Mouse (Mus musculus): Measurements from ENCODE around the gene Bcl9.
A peak's percentile ranks its signal among the peaks of the same experiment; 100 is the strongest.

Gene Bcl9

DNA sequence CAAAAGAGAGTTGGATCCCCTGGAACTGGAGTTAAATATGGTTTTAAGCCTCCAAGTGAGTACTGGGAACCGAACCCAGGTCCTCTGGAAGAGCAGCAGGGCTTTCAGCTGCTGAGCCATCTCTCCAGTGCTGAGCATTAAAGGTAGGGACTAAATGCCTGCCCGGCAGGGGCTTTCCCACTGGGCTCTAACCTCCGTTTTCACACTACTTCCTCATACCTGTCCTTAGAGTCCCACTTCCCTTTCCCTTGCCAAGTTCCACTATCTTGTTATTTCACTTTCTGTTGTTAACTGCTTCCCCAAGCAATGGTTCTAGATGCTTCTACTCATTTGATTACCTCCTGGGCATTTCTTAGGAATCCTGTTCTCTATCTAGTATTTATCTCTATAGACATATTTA lies 65.4 kb downstream of the Bcl9 start:
- no peak for DNase-seq (ENCODE audit: low spot score)

DNA sequence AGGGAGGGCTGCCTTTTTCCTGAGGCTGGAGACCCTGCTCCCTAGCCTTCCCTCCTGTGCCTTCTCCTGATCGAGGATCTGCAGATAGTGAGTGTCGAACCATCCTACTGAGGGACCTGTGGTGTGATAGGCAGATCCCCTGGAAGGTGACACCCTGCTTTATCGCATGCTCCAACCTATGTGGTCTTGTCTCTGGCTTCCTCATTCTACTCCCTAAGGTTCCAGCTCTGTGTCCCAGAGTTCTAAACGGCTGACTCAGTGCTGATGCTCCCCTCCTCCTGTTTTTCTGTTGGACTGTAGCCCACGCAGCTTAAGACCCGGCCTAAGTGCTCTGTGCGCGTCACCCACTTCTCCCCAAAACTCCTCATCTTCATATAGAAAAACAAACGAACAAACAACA lies 65.9 kb downstream of the Bcl9 start:
- DNase-seq (ENCODE audit: low spot score), result no peak

DNA sequence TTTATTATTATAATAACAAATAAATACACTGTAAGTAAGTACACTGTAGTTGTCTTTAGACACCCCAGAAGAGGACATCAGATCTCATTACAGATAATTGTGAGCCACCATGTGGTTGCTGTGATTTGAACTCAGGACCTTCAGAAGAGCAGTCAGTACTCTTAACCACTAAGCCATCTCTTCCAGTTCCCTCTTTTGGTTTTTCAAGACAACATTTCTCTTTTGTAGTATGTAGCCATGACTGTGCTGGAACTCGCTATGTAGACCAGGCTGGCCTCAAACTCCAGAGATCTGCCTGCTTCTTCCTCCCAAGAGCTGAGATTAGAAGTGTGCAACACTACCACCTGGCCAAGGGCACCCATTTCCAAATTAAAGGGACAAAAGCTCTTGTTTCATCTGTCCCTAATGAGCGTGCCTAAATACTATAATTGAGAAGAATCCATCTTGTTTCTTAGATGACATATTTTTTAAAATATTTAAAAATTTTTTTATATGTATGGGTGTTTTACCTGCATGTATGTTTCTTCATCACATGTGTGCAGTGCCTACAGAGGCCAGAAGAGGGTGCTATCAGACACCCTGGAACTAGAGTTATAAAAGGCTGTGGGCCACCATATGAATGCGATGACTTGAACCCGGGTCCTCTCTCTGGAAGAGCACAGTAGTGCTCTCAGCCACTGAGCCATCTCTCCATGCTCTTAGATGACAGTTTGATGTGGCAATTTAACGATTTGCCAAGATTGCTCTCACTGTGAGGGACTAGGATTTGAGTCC lies 66.9 kb downstream of the Bcl9 start:
- DNase-seq (ENCODE audit: low spot score), result no peak

- no peak for DNase-seq (ENCODE audit: low spot score)
Observed at GRCm38 (mm10) chr3:97228457-97228856, 69.3 kb downstream of the Bcl9 start.

GRCm38 (mm10) chr3:97228020-97228419 lies 69.7 kb downstream of the Bcl9 start:
- no peak for DNase-seq (ENCODE audit: low spot score)

- peak; percentile 93 for DNase-seq (ENCODE audit: low spot score)
Observed at GRCm38 (mm10) chr3:97227259-97228005, 70.3 kb downstream of the Bcl9 start.

DNA sequence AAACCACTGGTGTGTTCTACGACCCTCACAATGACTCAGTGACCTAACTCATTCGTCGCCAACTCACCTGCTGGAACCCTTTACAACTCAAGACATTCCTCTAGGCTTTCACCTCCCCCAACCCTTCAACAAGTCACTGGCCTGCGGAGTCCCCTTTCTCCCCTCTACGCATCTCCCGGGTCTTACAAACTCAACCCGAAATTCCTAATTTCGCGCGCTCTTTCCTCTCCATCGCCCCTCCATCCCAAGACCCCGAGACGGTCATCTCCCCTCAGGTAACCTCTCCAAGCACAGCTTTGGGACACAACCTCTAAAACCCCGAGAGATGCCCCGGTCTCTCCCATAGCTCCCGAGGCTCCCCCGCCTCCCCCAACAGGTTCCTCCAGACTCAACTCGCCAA lies 71.0 kb downstream of the Bcl9 start:
- DNase-seq (ENCODE audit: low spot score), result no peak

DNA sequence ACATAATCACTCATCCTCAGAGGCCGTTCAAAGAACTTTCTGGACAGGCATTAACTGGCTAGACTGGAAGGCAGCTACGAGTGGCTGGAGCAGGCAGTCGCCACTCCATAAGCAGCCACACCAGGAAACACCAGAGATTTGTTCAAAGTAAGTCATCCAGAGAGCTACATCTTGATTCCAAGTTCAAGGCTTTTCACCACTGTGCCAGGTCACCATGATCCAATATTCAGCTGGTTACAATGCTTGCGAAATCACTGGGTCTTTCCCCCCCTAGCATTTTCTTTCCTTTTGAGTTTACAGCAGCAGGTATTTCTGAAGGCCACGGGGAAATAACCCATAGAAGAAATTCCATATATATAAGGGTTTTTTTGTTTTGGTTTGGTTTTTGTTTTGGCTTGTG lies 72.5 kb downstream of the Bcl9 start:
- DNase-seq (ENCODE audit: low spot score), result no peak

GRCm38 (mm10) chr3:97223261-97223660 lies 74.5 kb downstream of the Bcl9 start:
- no peak for DNase-seq (ENCODE audit: low spot score)

DNA sequence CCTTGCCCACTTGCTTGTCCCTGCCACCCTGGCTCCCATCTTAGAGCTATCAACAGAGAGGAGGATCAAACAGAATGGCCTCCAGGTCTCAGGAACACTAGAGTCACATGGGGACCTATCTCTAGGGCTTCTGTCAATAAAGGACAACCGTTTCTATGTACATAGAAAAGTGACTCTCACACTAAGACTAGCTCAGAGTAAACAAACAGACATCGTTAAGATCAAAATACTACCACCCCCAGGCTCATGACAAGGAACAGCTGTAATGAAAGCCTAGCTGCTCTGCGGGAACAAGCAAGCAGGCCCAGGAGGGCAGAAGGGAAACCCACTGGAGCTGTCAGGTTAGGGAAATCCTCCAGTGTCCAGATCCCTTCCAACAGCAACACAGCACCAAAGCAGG lies 82.2 kb downstream of the Bcl9 start:
- DNase-seq (ENCODE audit: low spot score), result no peak

- DNase-seq (ENCODE audit: low spot score), result no peak
Observed at GRCm38 (mm10) chr3:97214439-97214838, 83.3 kb downstream of the Bcl9 start.

- no peak for DNase-seq (ENCODE audit: low spot score)
Observed at GRCm38 (mm10) chr3:97213871-97214270, 83.8 kb downstream of the Bcl9 start.

GRCm38 (mm10) chr3:97211177-97211576 lies 86.5 kb downstream of the Bcl9 start:
- DNase-seq (ENCODE audit: low spot score), result no peak

DNA sequence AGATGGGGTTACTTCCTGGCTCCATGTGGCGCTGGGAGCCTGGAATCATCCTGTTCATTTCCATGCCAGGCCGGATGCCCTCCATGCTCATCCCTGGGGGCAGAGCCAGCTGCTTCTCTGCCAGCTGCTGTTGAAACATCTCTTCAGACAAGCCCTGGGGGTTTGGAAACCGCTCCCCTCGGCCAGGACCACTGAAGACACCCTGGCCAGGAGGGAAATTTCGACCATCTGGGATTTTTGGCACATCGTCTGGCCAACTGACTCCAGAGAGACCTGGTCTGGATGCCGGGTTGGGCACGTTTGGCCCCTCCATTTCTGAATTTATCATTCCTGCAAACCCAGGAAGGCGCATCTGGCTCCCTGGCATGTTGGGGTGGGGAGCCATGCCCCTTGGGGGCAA lies 88.4 kb downstream of the Bcl9 start:
- DNase-seq (ENCODE audit: low spot score), result no peak

DNA sequence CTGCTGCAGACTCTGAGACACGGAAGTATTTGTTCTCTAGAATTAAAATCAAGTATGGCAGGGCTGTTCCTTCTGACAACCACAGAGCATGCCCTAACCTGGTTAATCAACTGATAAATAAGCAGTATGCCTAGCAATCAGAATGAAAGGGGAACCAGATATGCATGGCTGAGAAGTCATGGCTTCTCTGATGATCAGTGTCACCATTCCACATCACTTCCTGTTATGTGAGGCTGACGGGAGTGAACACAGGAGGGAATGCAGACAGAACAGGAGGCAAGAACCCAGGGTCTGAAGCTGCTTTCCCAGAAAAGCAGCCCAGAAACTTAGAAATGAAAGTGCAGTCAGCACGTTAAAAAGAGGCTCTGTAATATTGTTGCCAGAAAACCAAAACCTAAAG lies 91.2 kb downstream of the Bcl9 start:
- no peak for DNase-seq (ENCODE audit: low spot score)

GRCm38 (mm10) chr3:97203880-97204279 lies 93.8 kb downstream of the Bcl9 start:
- no peak for DNase-seq (ENCODE audit: low spot score)

DNA sequence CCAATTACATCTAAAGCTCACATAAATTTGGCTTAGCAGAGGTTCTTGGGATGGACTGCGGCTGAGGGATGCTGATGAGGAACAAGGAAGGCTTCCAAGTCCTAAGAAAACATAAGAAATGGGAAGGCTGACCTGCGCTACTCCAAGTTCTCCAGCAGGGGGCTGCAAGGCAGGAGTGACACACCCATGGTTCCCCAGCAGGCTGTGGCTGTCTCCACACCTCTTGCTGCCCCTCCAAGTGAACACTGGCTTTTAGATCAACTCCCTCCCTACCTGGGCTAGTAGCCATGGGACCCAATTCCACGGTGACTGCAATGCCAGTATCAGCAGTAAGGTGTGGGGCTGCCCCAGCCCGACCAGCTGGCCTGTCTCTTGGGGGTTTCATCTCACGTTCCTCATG lies 95.8 kb downstream of the Bcl9 start:
- no peak for DNase-seq (ENCODE audit: low spot score)

DNA sequence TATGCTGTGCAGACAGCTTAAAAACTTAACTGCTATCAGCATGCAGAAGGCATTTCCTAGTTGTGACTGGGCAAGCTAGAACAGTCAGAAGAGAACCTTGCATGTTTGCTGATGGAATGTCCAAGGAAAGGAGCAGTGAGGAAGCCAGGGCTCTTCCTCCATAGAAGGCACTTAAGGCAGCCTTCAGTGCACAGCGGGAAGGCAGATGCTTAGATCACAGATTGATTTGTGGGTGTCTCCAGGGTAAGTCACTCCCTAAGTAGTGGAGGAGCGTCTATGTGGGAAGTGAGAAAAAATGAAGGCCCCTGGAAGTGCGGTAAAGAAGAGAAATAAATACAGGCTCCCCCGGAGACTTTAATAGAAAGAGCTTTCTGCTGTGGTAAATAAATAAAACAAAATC lies 98.5 kb downstream of the Bcl9 start:
- no peak for DNase-seq (ENCODE audit: low spot score)

- no peak for DNase-seq (ENCODE audit: low spot score)
Observed at GRCm38 (mm10) chr3:97196571-97196970, 101.1 kb downstream of the Bcl9 start.

- DNase-seq (ENCODE audit: low spot score), result peak; percentile 42
Observed at GRCm38 (mm10) chr3:97185098-97185860, 112.4 kb downstream of the Bcl9 start.

DNA sequence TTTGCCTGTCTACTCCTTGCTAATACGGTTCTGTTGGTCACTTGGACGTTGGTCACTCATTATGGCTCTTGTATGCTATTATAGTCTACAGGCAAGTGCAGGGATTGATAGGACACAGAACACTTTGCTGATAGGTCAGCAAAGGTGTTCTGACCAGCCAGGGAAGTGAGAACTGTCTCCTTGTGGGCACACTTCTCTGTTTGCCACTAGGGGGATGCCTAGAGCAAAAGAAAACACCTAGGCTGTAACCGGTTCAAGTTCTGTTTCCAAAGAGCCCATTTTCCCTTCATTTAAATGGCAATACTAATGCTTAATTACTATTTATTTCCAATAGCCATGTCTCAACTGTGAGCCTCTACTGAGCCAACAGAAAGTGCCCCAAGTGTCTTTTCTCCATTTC lies 113.9 kb downstream of the Bcl9 start:
- no peak for DNase-seq (ENCODE audit: low spot score)

DNA sequence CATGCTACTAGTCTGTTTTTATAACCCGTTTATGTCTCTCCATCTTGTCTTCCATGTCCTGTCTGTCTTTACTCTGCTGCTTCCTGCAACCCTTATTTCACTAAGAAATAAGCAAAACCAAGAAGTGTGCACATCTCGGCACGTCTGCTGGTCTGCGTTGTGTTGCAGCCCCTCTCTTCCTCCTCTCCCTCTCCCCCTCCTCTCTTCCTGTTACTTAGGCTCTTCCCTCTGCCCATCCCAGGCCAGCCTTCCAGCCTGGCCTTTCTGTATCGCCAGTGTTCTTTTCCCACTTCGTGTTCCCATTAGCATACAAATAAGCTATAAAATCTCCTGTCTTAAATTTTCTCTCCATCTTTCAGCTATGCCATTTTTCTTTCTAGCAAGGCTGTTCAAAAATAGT lies 117.2 kb downstream of the Bcl9 start:
- DNase-seq (ENCODE audit: low spot score), result no peak

DNA sequence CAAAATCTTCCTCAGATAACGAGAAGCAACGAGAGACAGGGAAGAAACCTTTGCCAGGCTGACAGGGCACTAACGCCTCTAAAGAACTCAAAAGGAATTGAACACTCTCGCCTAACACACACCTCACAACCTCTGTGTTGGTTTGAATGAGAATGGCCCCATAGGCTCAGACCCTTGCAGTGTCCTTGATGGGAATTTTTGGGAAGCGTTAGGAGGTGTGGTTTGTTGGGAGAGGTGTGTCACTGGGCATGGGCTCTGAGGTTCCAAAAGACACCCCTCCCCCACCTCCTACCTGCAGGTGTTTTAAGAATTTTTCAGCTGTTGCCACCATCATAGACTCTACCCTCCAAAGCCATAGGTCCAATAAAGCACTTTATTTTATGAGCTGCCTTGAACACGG lies 118.8 kb downstream of the Bcl9 start:
- DNase-seq (ENCODE audit: low spot score), result no peak

All from ovary, adult 18-20 months (tissue).